Comparison of ENCODE assay signal across 10 mouse cellular contexts in the genomic region with DNA sequence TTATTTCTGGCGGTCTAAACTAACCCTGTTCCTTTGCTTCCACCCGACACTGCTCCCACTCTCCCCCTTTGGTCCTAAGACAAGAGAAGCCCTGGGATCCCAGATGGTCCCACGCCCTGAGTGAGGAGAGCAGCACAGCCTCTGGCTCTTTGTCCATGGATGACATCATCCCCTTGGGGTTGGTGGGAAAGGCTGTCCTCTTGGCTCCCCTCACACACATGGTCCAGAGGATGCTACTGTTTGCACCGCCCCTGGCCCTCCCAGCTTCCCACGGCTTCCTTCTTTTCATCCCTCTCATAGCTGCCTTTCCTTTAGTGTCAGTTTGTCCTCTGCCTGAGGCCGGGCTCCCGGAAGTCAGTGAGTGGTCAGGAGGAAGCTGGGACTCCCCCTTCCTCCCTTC. TPM values are rescaled to one million over a fixed set of nuclear protein-coding genes. Genes with fewer than 3 reads are reported as not detected.
A peak's percentile ranks its signal among the peaks of the same experiment; 100 is the strongest.
DNase-seq lines count a peak whose midpoint lies in the region; ATAC-seq and TF ChIP-seq lines count a peak whose summit lies in the region.
"Had no signal": no experiment of that assay in that cellular context is flagged by ENCODE, and none has a peak within 500 bp of the region (broad histone marks: within the 10 kb centered on the region; RNA-seq: fewer than 3 reads in every experiment).

No protein-coding gene starts in this region.

- DNase-seq in forebrain, postnatal 0 days, result no peak
- no peak for DNase-seq in forebrain, embryonic 14.5 days (ENCODE audit: low spot score)
- DNase-seq in midbrain, embryonic 10.5 days (ENCODE audit: low spot score), result no peak
- peak; percentile 46 for DNase-seq in heart, postnatal 0 days (ENCODE audit: low spot score)
- DNase-seq in stomach, postnatal 0 days (ENCODE audit: low spot score), result no peak
- no peak for DNase-seq in adrenal gland, adult 18-20 months (ENCODE audit: low spot score in 2 of 2)
- DNase-seq in adrenal gland, adult (ENCODE audit: inconsistent age in 2 of 2, low spot score in 1 of 2), result no peak

- no peak overlapping the region for H3K27ac ChIP-seq in forebrain, postnatal 0 days (ENCODE audit: low read depth, low read length)
- H3K27ac ChIP-seq in forebrain, embryonic 14.5 days (ENCODE audit: low read depth, low read length), result no peak overlapping the region
- H3K27ac ChIP-seq in midbrain, embryonic 10.5 days (replicated peaks), result 0 out of 2 replicates have a peak overlapping the region, but pooled peaks have one; percentile 14
- no peak overlapping the region for H3K27ac ChIP-seq in midbrain, embryonic 16.5 days (ENCODE audit: low read length)
- H3K27ac ChIP-seq in heart, postnatal 0 days (ENCODE audit: low read depth), result peak overlapping the region; percentile 36; the same call in 1 of the 2 replicates
- H3K27ac ChIP-seq in stomach, postnatal 0 days (replicated peaks), result no peak overlapping the region
- H3K27ac ChIP-seq: embryonic facial prominence, embryonic 15.5 days; midbrain, embryonic 12.5 days had no signal

- no peaks in the 10 kb centered on the region for H3K27me3 ChIP-seq in forebrain, postnatal 0 days (ENCODE audit: insufficient read depth, low read length)
- H3K27me3 ChIP-seq in forebrain, embryonic 14.5 days (replicated peaks; ENCODE audit: control insufficient read depth, insufficient read depth, low read length), result no peaks in the 10 kb centered on the region
- peaks cover 19% of the 10 kb centered on the region for H3K27me3 ChIP-seq in midbrain, embryonic 10.5 days (ENCODE audit: low read depth, poor library complexity, severe bottlenecking)
- H3K27me3 ChIP-seq in midbrain, embryonic 16.5 days (ENCODE audit: control insufficient read depth, insufficient read depth, low read depth, low read length), result no peaks in the 10 kb centered on the region
- H3K27me3 ChIP-seq in heart, postnatal 0 days (ENCODE audit: control insufficient read depth, insufficient read depth, low read length), result no peaks in the 10 kb centered on the region
- H3K27me3 ChIP-seq in stomach, postnatal 0 days (ENCODE audit: control insufficient read depth, insufficient read depth, low read length), result no peaks in the 10 kb centered on the region

- no peak overlapping the region for H3K9ac ChIP-seq in forebrain, postnatal 0 days
- H3K9ac ChIP-seq in forebrain, embryonic 14.5 days (ENCODE audit: low read length), result no peak overlapping the region
- H3K9ac ChIP-seq in midbrain, embryonic 16.5 days (ENCODE audit: low read depth, low read length), result no peak overlapping the region
- no peak overlapping the region for H3K9ac ChIP-seq in heart, postnatal 0 days (replicated peaks; ENCODE audit: low read depth, low read length)
- no peak overlapping the region for H3K9ac ChIP-seq in stomach, postnatal 0 days (ENCODE audit: low read length)
- H3K9ac ChIP-seq: embryonic facial prominence, embryonic 15.5 days; midbrain, embryonic 12.5 days had no signal

- H3K36me3 ChIP-seq in forebrain, postnatal 0 days (ENCODE audit: insufficient read depth), result no peaks in the 10 kb centered on the region
- no peaks in the 10 kb centered on the region for H3K36me3 ChIP-seq in forebrain, embryonic 14.5 days (ENCODE audit: control insufficient read depth, insufficient read depth, low read length)
- H3K36me3 ChIP-seq in midbrain, embryonic 10.5 days, result no peaks in the 10 kb centered on the region
- H3K36me3 ChIP-seq in midbrain, embryonic 16.5 days (ENCODE audit: control insufficient read depth, insufficient read depth, low read length), result no peaks in the 10 kb centered on the region
- peaks cover 8% of the 10 kb centered on the region for H3K36me3 ChIP-seq in heart, postnatal 0 days (replicated peaks; ENCODE audit: control insufficient read depth, insufficient read depth, low read length)
- H3K36me3 ChIP-seq in stomach, postnatal 0 days (ENCODE audit: control insufficient read depth, insufficient read depth, low read length), result no peaks in the 10 kb centered on the region
- H3K36me3 ChIP-seq: embryonic facial prominence, embryonic 15.5 days; midbrain, embryonic 12.5 days had no signal

- no peak for TF ChIP-seq EP300 in heart, postnatal 0 days (IDR thresholded peaks at IDR 0.05; ENCODE audit: low read depth)
- no peak for TF ChIP-seq EP300 in stomach, postnatal 0 days (optimal IDR thresholded peaks at IDR 0.05)

- no peaks in the 10 kb centered on the region for H3K9me3 ChIP-seq in forebrain, postnatal 0 days (ENCODE audit: low read length)
- no peaks in the 10 kb centered on the region for H3K9me3 ChIP-seq in forebrain, embryonic 14.5 days (replicated peaks; ENCODE audit: control insufficient read depth, low read length)
- H3K9me3 ChIP-seq in midbrain, embryonic 10.5 days (replicated peaks), result no peaks in the 10 kb centered on the region
- no peaks in the 10 kb centered on the region for H3K9me3 ChIP-seq in midbrain, embryonic 16.5 days (replicated peaks; ENCODE audit: control insufficient read depth, low read length, poor library complexity, severe bottlenecking)
- H3K9me3 ChIP-seq in heart, postnatal 0 days (replicated peaks; ENCODE audit: control insufficient read depth, low read length), result no peaks in the 10 kb centered on the region
- H3K9me3 ChIP-seq in stomach, postnatal 0 days (ENCODE audit: control insufficient read depth, low read length), result no peaks in the 10 kb centered on the region
- H3K9me3 ChIP-seq: embryonic facial prominence, embryonic 15.5 days; midbrain, embryonic 12.5 days had no signal

- 54% methylated on average over 7 of the region's 7 CpGs for WGBS in forebrain, postnatal 0 days
- WGBS in forebrain, embryonic 14.5 days, result 74% methylated on average over 7 of the region's 7 CpGs
- 71% methylated on average over 7 of the region's 7 CpGs for WGBS in midbrain, embryonic 10.5 days
- 68% methylated on average over 7 of the region's 7 CpGs for WGBS in midbrain, embryonic 16.5 days
- WGBS in heart, postnatal 0 days, result 59% methylated on average over 7 of the region's 7 CpGs
- 61% methylated on average over 7 of the region's 7 CpGs for WGBS in stomach, postnatal 0 days

- H3K4me3 ChIP-seq in forebrain, postnatal 0 days (ENCODE audit: low read depth, low read length), result no peak overlapping the region
- no peak overlapping the region for H3K4me3 ChIP-seq in forebrain, embryonic 14.5 days (ENCODE audit: low read depth, low read length)
- no peak overlapping the region for H3K4me3 ChIP-seq in midbrain, embryonic 10.5 days
- H3K4me3 ChIP-seq in midbrain, embryonic 16.5 days (ENCODE audit: low read depth, low read length), result no peak overlapping the region
- no peak overlapping the region for H3K4me3 ChIP-seq in heart, postnatal 0 days (ENCODE audit: low read depth, low read length)
- H3K4me3 ChIP-seq in stomach, postnatal 0 days (ENCODE audit: low read depth, low read length), result no peak overlapping the region
- H3K4me3 ChIP-seq: embryonic facial prominence, embryonic 15.5 days; midbrain, embryonic 12.5 days had no signal

- peak; percentile 34 for ATAC-seq in forebrain, postnatal 0 days
- ATAC-seq in forebrain, embryonic 14.5 days, result no peak
- ATAC-seq in midbrain, embryonic 16.5 days, result no peak
- ATAC-seq in heart, postnatal 0 days (ENCODE audit: insufficient read depth, low read depth), result peak; percentile 70
- peak; percentile 59; the same call in 1 of the 2 replicates for ATAC-seq in stomach, postnatal 0 days (ENCODE audit: low FRiP score, low TSS enrichment)

- TF ChIP-seq CTCF in forebrain, postnatal 0 days (IDR thresholded peaks at IDR 0.05; ENCODE audit: low read depth), result no peak
- no peak for TF ChIP-seq CTCF in heart, postnatal 0 days (IDR thresholded peaks at IDR 0.05; ENCODE audit: low read depth)
- no peak for TF ChIP-seq CTCF in stomach, postnatal 0 days (IDR thresholded peaks at IDR 0.05; ENCODE audit: low read depth)

- no peak overlapping the region for H3K4me2 ChIP-seq in forebrain, postnatal 0 days (ENCODE audit: low read depth)
- no peak overlapping the region for H3K4me2 ChIP-seq in forebrain, embryonic 14.5 days (ENCODE audit: low read length)
- H3K4me2 ChIP-seq in midbrain, embryonic 16.5 days (ENCODE audit: low read length), result no peak overlapping the region
- H3K4me2 ChIP-seq in heart, postnatal 0 days (ENCODE audit: low read depth, low read length), result no peak overlapping the region
- H3K4me2 ChIP-seq in stomach, postnatal 0 days (replicated peaks; ENCODE audit: low read depth), result no peak overlapping the region
- H3K4me2 ChIP-seq: embryonic facial prominence, embryonic 15.5 days; midbrain, embryonic 12.5 days had no signal

- H3K4me1 ChIP-seq in forebrain, postnatal 0 days (ENCODE audit: insufficient read depth), result no peaks in the 10 kb centered on the region
- H3K4me1 ChIP-seq in forebrain, embryonic 14.5 days (ENCODE audit: control insufficient read depth, insufficient read depth, low read length), result peaks cover 5% of the 10 kb centered on the region; the same call in 1 of the 2 replicates
- H3K4me1 ChIP-seq in midbrain, embryonic 10.5 days, result peaks cover 49% of the 10 kb centered on the region
- H3K4me1 ChIP-seq in midbrain, embryonic 16.5 days (ENCODE audit: control insufficient read depth, insufficient read depth, low read length), result peaks cover 4% of the 10 kb centered on the region; the same call in 1 of the 2 replicates
- H3K4me1 ChIP-seq in heart, postnatal 0 days (ENCODE audit: control insufficient read depth, insufficient read depth), result peaks cover 33% of the 10 kb centered on the region
- H3K4me1 ChIP-seq in stomach, postnatal 0 days (replicated peaks; ENCODE audit: control insufficient read depth, insufficient read depth), result peaks cover 2% of the 10 kb centered on the region; the same call in 1 of the 2 replicates

RNA-seq across cellular contexts. Expression of a gene that starts 7.3 kb away (rescaled TPM):
- 6.9 and 7.2 TPM in 2 replicates for total RNA-seq in forebrain, postnatal 0 days (2014; rRNA removed)
- 1.1 and 4.2 TPM in 2 replicates for polyA plus RNA-seq in forebrain, postnatal 0 days (2015; fragmentation: Nextera tagmentation; extraction: Ambion mirVana)
- 0.74 and 1.1 TPM in 2 replicates for polyA plus RNA-seq in forebrain, embryonic 14.5 days (2014; fragmentation: Nextera tagmentation; extraction: Ambion mirVana)
- 0.90 and 1.0 TPM in 2 replicates for polyA plus RNA-seq in midbrain, embryonic 10.5 days (2016; fragmentation: Nextera tagmentation; extraction: Ambion mirVana)
- polyA plus RNA-seq in midbrain, embryonic 16.5 days (2015; fragmentation: Nextera tagmentation; extraction: Ambion mirVana), result 5.5 and 7.0 TPM in 2 replicates
- 1.6 and 4.5 TPM in 2 replicates for total RNA-seq in heart, postnatal 0 days (2014; rRNA removed; ENCODE audit: low replicate concordance)
- 4.4 and 8.9 TPM in 2 replicates for polyA plus RNA-seq in heart, postnatal 0 days (2015; fragmentation: Nextera tagmentation; extraction: Ambion mirVana)
- polyA plus RNA-seq in stomach, postnatal 0 days (2015; fragmentation: Nextera tagmentation; extraction: Ambion mirVana), result 2.8 and 2.9 TPM in 2 replicates
- total RNA-seq in adrenal gland, adult 18-20 months (2021), result 1 to 10 TPM; 3.8 to 3.9 TPM

RNA-seq across cellular contexts. Expression of a gene that starts 24.4 kb away (rescaled TPM):
- total RNA-seq in forebrain, postnatal 0 days (2014; rRNA removed), result 19.5 and 24.2 TPM in 2 replicates
- 16.8 and 18.1 TPM in 2 replicates for polyA plus RNA-seq in forebrain, postnatal 0 days (2015; fragmentation: Nextera tagmentation; extraction: Ambion mirVana)
- 31.8 and 35.9 TPM in 2 replicates for polyA plus RNA-seq in forebrain, embryonic 14.5 days (2014; fragmentation: Nextera tagmentation; extraction: Ambion mirVana)
- polyA plus RNA-seq in midbrain, embryonic 10.5 days (2016; fragmentation: Nextera tagmentation; extraction: Ambion mirVana), result 51.3 and 53.5 TPM in 2 replicates
- polyA plus RNA-seq in midbrain, embryonic 16.5 days (2015; fragmentation: Nextera tagmentation; extraction: Ambion mirVana), result 24.6 and 27.1 TPM in 2 replicates
- total RNA-seq in heart, postnatal 0 days (2014; rRNA removed; ENCODE audit: low replicate concordance), result 12.6 and 19.7 TPM in 2 replicates
- 11.6 and 15.1 TPM in 2 replicates for polyA plus RNA-seq in heart, postnatal 0 days (2015; fragmentation: Nextera tagmentation; extraction: Ambion mirVana)
- polyA plus RNA-seq in stomach, postnatal 0 days (2015; fragmentation: Nextera tagmentation; extraction: Ambion mirVana), result 14.7 and 16.0 TPM in 2 replicates
- total RNA-seq in adrenal gland, adult 18-20 months (2021), result 10 to 100 TPM; 18.5 to 18.9 TPM

Comparison
In these comparisons a context has a peak if more than half of its experiments do, and no peak if none do; other contexts are left out.
1. ATAC-seq: peak in forebrain, postnatal 0 days (single experiment), heart, postnatal 0 days (single experiment) and stomach, postnatal 0 days (single experiment); none in forebrain, embryonic 14.5 days (single experiment) and midbrain, embryonic 16.5 days (single experiment).
2. H3K27ac ChIP-seq: peak in midbrain, embryonic 10.5 days (single experiment) and heart, postnatal 0 days (single experiment); none in forebrain, postnatal 0 days (single experiment), forebrain, embryonic 14.5 days (single experiment), midbrain, embryonic 16.5 days (single experiment) and stomach, postnatal 0 days (single experiment).